Mouse (Mus musculus): ENCODE measurements around the gene Gm21746. TPM values are rescaled to one million over a fixed set of nuclear protein-coding genes. Genes with fewer than 3 reads are reported as not detected.
"Not testable (repeated sequence)": the region's sequence is repeated elsewhere in the genome, so short reads cannot be mapped to it uniquely, and the experiment has no call there.

Gene Gm21746
- not detected in 2 replicates for polyA plus RNA-seq (2015; fragmentation: Nextera tagmentation; extraction: Ambion mirVana)

GRCm38 (mm10) chrY:6237895-6238294, at the start of gene Gm21746:
TSS of gene Gm21746 (minus strand) at chrY:6237995.
- H3K4me2 ChIP-seq (replicated peaks); H3K4me3 ChIP-seq; H3K27ac ChIP-seq (replicated peaks); H3K36me3 ChIP-seq; H3K27me3 ChIP-seq; H3K4me1 ChIP-seq; H3K9me3 ChIP-seq; ATAC-seq (replicated peaks); H3K9ac ChIP-seq (replicated peaks): not testable (repeated sequence)
- WGBS, result 77% methylated on average over 2 of the region's 3 CpGs

GRCm38 (mm10) chrY:6266798-6267197, 29.0 kb upstream of the Gm21746 start, which contains the start of gene Gm20873:
TSS of gene Gm20873 (plus strand) at chrY:6267098.
- ATAC-seq (replicated peaks); H3K36me3 ChIP-seq; H3K9me3 ChIP-seq; H3K27ac ChIP-seq (replicated peaks); H3K4me2 ChIP-seq (replicated peaks); H3K4me1 ChIP-seq; H3K27me3 ChIP-seq; H3K9ac ChIP-seq (replicated peaks); H3K4me3 ChIP-seq: not testable (repeated sequence)

Other genes starting within 250 kb of the Gm21746 start
- not detected in 2 replicates for gene Gm20873, start 29.1 kb upstream of the Gm21746 start, polyA plus RNA-seq (2015; fragmentation: Nextera tagmentation; extraction: Ambion mirVana)